Mouse (Mus musculus) gastrocnemius, postnatal 25 days (tissue): ENCODE measurements around the gene Ctla4. TPM values are rescaled to one million over a fixed set of nuclear protein-coding genes. Genes with fewer than 3 reads are reported as not detected.
A peak's percentile ranks its signal among the peaks of the same experiment; 100 is the strongest.

Experiments
- DNase-seq: peaks from one replicate; pipeline ENCODE4 v3.0.0; 2022
- total RNA-seq, 2 experiments: library from RNA; stranded (reverse); gene quantifications; 1 replicate in 1 of 2; 2 replicates in 1 of 2; pipeline ENCODE4 v1.2.3; 2021

The Ctla4 gene
- total RNA-seq, 2 experiments from 2014 or later, result not detected

GRCm38 (mm10) chr1:60866043-60866442, 20.8 kb upstream of the Ctla4 start:
- no peak for DNase-seq

GRCm38 (mm10) chr1:60868333-60869277, 18.2 kb upstream of the Ctla4 start:
- peak; percentile 45 for DNase-seq

- no peak for DNase-seq
These were observed 11.5 kb upstream of the Ctla4 start for GRCm38 (mm10) chr1:60875267-60875666.

GRCm38 (mm10) chr1:60880116-60880867, 6.5 kb upstream of the Ctla4 start:
- no peak for DNase-seq

GRCm38 (mm10) chr1:60882792-60883191, 4.0 kb upstream of the Ctla4 start:
- DNase-seq, result no peak

GRCm38 (mm10) chr1:60883279-60883678, 3.5 kb upstream of the Ctla4 start:
- DNase-seq, result no peak

- no peak for DNase-seq
These were observed 2.2 kb upstream of the Ctla4 start for GRCm38 (mm10) chr1:60884611-60885010.

GRCm38 (mm10) chr1:60898127-60898932, 11.5 kb downstream of the Ctla4 start:
- no peak for DNase-seq

- no peak for DNase-seq
These were observed 12.1 kb downstream of the Ctla4 start for GRCm38 (mm10) chr1:60898933-60899210.

GRCm38 (mm10) chr1:60899244-60899643, 12.4 kb downstream of the Ctla4 start:
- peak; percentile 21 for DNase-seq

- DNase-seq, result no peak
These were observed 15.7 kb downstream of the Ctla4 start for GRCm38 (mm10) chr1:60902547-60902946.

GRCm38 (mm10) chr1:60903126-60903525, 16.3 kb downstream of the Ctla4 start:
- DNase-seq, result no peak

- no peak for DNase-seq
These were observed 17.7 kb downstream of the Ctla4 start for GRCm38 (mm10) chr1:60904456-60904978.

GRCm38 (mm10) chr1:60907466-60907865, 20.7 kb downstream of the Ctla4 start:
- no peak for DNase-seq

- no peak for DNase-seq
These were observed 22.0 kb downstream of the Ctla4 start for GRCm38 (mm10) chr1:60908751-60909161.

- no peak for DNase-seq
These were observed 22.9 kb downstream of the Ctla4 start for GRCm38 (mm10) chr1:60909746-60910145.

GRCm38 (mm10) chr1:60910796-60911195, 24.0 kb downstream of the Ctla4 start:
- no peak for DNase-seq

GRCm38 (mm10) chr1:60911631-60912030, 24.8 kb downstream of the Ctla4 start:
- no peak for DNase-seq

GRCm38 (mm10) chr1:60913305-60913704, 26.5 kb downstream of the Ctla4 start:
- no peak for DNase-seq

GRCm38 (mm10) chr1:60916281-60916781, 29.5 kb downstream of the Ctla4 start:
- no peak for DNase-seq

GRCm38 (mm10) chr1:60920493-60921355, 33.9 kb downstream of the Ctla4 start:
- DNase-seq, result no peak
